Mouse (Mus musculus) CD8-positive naive resting alpha-beta T cell, adult 2 months (primary cell): ENCODE data around the gene Tlx2.

Experiments
- DNase-seq, 2 experiments: peaks; one replicate each; pipeline ENCODE4 v3.0.0; 2022; ENCODE audit warnings: low read depth in 2 of 2, low spot score in 2 of 2

The Tlx2 gene

GRCm38 (mm10) chr6:83070247-83070310 is at the start of gene Tlx2:
Tlx2 (minus strand) TSS chr6:83070293.
- no peak for DNase-seq

GRCm38 (mm10) chr6:83119734-83120051 is 49.6 kb upstream of the Tlx2 start:
- no peak for DNase-seq

- peak in 1 of 2 experiments; percentile 29 for DNase-seq
Observed at GRCm38 (mm10) chr6:83118825-83119733, 49.0 kb upstream of the Tlx2 start.

GRCm38 (mm10) chr6:83118369-83118768 is 48.3 kb upstream of the Tlx2 start:
- DNase-seq = no peak

DNA sequence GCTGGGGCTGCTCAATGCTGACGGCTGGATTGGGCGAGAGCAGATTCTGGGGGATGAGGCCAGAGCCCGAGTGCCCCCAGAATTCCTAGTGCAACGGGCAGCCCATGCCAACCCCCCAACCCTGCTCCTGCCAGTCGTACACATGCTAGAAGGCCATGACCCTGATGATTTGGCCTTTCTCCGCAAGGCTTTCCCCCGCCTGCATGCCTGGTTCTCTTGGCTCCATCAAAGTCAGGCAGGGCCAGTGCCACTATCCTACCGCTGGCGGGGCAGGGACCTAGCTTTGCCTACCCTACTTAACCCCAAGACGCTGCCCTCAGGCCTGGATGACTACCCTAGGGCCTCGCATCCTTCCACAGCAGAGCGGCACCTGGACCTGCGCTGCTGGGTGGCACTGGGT is 47.5 kb upstream of the Tlx2 start:
- DNase-seq = no peak

GRCm38 (mm10) chr6:83117165-83117438 is 47.0 kb upstream of the Tlx2 start:
- DNase-seq = no peak

GRCm38 (mm10) chr6:83116373-83117164 is 46.5 kb upstream of the Tlx2 start:
- no peak for DNase-seq

DNA sequence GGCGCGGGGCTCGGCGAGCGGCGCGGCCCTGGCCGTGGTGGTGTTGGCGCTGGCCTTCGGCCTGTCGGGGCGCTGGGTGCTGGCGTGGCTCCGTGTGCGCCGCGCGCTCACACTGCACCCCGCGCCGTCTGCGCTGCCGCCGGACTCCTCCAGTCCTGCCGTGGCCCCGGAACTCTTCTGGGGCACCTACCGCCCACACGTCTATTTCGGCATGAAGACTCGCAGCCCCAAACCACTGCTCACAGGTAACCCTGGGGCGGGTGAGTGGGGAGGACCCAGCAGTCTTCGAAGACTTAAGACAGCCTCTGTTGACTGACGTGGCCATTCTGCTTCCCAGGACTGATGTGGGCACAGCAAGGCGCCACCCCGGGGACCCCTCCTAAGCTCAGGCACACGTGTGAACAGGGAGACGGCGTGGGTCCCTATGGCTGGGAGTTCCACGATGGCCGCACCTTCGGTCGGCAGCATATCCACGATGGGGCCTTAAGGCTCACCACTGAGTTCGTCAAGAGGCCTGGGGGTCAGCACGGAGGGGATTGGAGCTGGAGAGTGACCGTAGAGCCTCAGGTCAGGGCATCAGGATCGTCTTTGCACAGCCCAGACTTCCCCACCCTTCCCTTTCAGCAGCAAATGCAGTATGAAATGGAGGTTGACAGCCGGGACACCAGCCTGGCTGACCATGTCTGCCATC is 45.7 kb upstream of the Tlx2 start:
- peak in 1 of 2 experiments; percentile 31 for DNase-seq

GRCm38 (mm10) chr6:83115011-83115671 is 45.0 kb upstream of the Tlx2 start, which contains the start of gene Mogs:
Mogs (plus strand) TSS chr6:83115496.
- peak; percentile 77 to 79 for DNase-seq

- DNase-seq = no peak
Observed at GRCm38 (mm10) chr6:83111510-83112136, 41.5 kb upstream of the Tlx2 start.

DNA sequence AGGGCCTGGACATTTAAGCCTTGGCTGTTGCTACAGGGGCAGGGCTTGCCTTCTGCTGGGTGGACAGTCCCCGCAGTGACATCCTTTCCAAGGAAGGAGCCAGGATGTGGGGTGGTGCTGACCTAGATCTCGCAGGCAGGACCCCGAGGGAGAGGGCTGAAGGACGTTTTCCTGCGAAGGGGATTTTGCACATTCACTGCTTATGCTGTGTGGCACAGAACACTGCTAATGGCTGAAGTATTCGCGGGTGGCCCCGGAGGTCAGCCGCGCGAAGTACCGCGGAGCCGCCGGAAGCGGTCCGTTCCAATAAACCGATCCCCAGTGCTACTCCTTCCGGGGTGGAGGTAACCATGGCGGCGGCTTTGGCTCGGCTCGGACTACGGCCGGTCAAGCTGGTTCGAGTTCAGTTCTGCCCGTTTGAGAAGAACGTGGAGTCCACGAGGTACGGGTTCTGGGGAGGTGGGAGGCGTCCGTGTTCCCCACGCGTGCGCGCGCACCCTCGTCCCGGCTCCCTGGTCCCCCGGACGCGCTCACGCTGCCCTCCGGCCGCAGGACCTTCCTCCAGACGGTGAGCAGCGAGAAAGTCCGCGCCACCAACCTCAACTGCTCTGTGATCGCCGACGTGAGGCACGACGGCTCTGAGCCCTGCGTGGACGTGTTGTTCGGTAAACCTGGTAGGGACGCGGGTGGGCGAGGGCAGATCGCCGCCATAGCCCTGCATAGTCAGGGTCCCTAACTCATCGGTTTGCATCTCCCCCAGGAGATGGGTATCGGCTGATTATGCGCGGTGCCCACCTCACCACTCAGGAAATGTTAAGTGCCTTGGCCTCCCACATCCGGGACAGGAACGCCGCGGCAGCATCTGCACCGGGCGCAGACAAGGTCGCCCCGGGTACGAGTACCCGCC is 38.9 kb upstream of the Tlx2 start, which contains the start of gene Mrpl53:
Gene Mrpl53 (plus strand): TSS at position 279 of the 907 bp plus-strand sequence.
- DNase-seq = peak; percentile 39 to 46

DNA sequence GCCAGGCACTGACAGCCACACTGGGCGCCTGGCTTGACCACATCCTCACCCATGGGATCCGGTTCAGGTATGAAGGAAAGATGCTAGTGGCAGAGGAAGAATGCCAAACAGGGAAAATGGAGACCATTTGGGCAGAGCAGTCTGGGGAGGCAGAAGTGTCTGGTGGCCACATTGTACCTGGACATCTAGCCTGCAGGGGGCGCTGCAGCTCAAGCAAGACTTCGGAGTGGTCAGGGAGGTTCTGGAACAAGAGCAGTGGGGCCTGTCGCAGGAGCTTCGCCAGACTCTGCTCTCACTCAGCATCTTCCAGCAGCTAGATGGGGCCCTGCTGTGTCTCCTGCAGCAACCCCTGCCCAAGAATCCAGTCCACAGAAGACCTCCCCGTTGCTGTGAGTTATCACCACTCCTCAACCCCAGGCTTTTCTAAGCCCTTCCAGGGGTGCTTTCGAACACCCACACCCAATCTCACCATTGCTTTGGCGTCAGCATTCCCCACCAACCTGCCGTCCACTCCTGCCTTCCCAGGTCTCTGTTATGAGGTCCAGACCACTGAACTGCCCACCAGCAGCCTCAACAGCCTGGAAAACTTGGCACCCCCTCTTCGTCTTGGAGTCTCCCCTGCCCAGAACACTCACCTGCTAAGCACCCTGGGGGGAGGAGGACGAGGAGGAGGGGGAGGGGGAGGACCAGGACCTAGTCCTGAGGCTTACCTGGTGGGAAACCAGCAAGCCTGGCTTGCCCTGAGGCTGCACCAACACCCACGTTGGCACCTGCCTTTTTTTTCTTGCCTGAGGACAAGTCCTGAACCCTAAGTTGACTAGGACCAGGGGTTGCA is 37.7 kb upstream of the Tlx2 start:
- peak; percentile 81 for DNase-seq

DNA sequence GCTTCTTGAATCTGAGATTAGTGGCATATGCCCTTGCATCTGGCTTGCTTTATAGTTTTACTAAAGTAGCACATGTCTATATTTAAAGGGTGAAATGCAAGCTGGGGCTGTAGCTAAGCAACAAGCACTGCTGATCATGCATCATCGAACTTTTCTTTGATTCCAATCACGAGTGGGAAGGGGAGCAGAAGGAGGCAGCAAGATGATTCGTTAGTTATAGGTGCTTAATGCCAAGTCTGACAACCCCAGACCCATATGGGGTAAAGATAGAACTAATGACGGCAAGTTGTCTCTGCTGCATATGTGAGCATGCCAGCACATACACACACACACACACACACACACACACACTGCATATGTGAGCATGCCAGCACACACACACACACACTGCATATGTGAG is 34.1 kb upstream of the Tlx2 start:
- DNase-seq = no peak

- no peak for DNase-seq
Observed at GRCm38 (mm10) chr6:83103130-83103650, 33.1 kb upstream of the Tlx2 start.

DNA sequence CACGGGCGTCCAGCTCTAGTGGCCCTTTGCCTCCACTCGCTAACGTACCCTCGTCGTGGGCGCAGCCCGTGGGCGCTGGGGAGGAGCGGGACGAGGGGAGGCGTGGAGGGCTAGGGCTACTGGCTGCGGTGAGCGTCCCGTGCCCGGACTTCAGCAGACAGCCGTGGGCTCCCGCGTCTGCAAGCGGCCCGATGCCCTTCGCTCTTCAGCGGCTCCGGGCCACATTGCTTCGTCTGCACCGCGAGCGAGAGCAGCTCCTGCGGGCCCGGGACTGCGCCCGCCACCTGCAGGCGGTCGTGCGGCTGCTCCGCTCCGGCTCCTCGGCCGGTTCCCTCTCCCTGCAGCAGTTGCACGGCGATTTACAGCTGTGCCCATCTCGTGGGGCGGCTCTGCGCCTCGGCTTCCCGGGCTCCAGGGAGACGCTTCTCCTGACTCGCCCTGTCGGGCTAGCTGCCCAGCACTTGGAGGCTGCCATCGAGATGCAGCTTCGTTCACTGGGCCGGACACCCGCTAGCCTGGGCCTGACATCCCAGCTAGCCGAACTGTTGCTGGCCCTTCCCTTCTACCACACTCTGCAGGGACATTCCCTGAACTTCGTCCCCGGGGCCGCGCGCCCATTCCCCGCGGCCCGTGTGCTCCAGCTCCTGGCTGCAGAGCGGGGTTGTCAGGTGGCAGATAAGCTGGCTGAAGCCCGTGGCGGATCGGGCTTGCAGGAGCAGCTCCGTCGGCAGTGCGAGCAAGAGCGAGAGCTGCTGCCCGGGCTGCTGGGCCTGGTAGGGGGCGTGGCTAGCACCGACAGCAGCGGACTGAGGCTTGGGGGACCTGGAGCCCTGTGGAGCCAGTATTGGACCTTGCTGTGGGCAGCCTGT is 31.8 kb upstream of the Tlx2 start:
- peak; percentile 62 to 63 for DNase-seq

GRCm38 (mm10) chr6:83101316-83101687 is 31.2 kb upstream of the Tlx2 start, which contains the start of the genes Ccdc142 and Gm42688:
Ccdc142 (plus strand) TSS chr6:83101601.
Gm42688 (plus strand) TSS chr6:83101617.
- DNase-seq = peak; percentile 81 to 85

- DNase-seq = no peak
Observed at GRCm38 (mm10) chr6:83098411-83098810, 28.3 kb upstream of the Tlx2 start.

- DNase-seq = peak; percentile 57 to 66
Observed at GRCm38 (mm10) chr6:83095968-83096367, 25.9 kb upstream of the Tlx2 start.
